Mouse (Mus musculus): ENCODE data around the gene Rhoh. TPM values are rescaled to one million over a fixed set of nuclear protein-coding genes. Genes with fewer than 3 reads are reported as not detected.
A peak's percentile ranks its signal among the peaks of the same experiment; 100 is the strongest.

Gene Rhoh
- total RNA-seq, 2 experiments from 2014 or later = 0.26 to 0.34 TPM

DNA sequence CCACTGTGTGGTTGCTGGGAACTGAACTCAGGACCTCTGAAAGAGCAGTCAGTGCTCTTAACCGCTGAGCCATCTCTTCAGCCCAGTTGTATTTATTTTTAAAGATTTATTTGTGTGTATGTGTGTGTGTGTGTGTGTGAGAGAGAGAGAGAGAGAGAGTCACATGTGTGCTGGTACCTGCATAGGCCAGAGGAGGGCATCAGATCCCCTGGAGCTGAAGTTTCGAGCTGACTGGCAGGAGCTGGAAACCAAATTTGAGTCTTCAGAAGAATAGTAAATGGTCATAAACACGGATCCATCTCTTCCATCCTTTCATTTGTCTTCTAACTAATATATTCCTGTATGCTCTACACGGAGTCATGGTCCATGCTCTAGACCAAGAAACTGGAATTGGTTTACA lies 72.2 kb downstream of the Rhoh start:
- no peak for DNase-seq

DNA sequence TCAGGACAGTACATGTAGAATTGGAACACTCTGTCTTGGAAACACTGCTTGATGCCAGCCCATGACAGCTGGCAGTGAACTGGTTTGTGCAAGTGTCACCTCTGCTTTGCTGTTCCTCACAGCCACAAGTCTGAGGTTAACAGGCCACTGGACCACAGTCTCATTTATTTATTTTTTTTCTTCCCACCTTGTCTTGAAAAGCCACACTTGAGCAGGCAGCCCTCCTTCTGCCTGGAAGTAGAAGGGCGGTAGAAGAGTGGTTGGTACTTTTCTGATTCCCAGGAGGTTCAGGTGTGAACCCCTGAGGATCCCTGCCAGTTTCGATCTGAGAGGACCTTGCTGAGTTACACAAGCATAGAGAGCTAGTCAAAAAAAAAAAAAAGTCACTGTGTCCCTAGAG lies 72.8 kb downstream of the Rhoh start:
- DNase-seq = no peak

DNA sequence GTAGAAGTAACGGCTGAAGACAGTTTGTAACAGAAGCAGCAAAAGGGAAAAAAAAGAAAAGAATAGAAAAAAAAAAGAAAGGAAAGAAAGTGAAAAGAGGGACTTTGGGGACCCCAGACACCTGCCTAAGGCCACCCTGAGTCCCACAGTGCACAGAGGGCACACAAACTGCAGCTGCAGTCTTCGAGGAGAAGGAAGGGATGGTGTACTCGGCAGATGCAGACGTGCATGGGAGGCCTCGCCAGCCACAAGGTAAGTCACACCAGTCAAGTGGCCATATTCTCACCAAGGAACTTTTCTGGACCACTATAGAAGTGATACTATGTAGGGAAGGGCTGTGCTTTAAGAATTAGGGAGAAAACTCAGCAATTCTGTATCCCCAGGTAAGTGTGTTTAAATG lies 73.8 kb downstream of the Rhoh start, which contains the start of gene Chrna9:
Gene Chrna9 (plus strand): TSS at position 139 of the 400 bp plus-strand sequence.
- DNase-seq = no peak

DNA sequence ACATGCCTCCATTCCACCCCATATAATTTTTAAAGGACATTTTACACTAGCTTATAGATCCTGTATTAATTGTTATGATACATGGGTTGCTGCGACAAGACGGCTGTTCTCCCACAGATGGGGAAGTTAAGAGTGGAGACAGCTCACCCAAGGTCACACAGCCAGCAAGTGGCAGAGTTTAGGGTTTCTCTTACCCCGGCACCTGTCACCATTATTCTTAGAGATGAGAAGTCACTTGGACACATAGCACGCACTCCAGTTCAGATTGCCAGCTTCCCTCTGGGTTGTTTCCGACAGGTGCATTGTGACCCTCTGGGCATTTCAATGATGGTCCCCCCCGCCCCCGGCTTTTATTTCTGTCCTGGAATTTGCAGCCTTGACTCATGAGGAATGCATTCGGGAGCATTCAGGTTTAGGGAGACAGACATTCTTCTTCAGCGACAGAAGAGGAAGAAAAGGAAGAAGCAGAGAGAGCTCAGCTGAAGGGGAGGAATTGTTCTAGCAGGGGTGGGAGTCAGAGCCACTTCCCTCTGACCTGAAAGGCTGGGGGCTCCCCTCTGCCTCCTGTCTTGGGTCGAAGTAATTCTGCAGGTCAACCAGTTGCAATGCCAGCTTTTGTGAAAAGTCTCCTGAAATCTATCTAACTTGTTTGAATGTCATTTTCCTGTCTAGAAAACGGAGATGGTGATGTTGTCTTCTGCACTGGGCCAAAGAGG lies 76.2 kb downstream of the Rhoh start:
- no peak for DNase-seq

DNA sequence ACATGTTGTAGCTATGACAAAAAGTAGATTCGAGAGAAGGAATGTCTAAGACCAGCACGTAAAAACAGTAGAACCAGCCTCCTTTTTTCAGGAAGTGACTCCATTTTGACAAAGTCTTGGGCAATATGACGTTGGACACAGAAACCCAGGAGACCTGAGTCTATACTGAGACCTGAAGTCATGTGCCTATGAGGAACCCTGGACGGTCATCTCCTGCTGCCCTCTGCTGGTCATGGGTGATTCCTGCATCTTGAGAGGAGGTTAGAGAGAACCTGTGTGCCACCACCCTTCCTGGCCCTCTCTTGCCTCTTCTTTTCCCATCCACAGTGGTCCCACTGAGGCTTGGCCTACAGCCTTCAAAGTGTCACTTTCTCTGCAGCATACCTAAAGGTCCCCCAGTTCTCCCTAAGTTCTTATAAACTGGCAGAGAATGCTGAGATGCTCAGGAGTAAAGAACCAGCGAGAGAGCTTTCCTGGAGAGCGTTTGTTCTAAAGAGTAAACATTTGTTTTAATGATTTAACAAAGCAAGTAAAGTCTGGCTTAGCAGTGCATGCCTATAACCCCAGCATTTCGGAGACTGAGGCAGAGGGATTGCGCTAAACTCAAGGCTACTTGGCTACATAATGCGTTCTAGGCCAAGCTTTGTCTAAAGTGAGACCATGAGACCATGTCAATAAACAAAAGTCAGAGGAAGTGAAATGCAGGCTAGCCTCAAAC lies 77.1 kb downstream of the Rhoh start:
- DNase-seq = peak; percentile 90

DNA sequence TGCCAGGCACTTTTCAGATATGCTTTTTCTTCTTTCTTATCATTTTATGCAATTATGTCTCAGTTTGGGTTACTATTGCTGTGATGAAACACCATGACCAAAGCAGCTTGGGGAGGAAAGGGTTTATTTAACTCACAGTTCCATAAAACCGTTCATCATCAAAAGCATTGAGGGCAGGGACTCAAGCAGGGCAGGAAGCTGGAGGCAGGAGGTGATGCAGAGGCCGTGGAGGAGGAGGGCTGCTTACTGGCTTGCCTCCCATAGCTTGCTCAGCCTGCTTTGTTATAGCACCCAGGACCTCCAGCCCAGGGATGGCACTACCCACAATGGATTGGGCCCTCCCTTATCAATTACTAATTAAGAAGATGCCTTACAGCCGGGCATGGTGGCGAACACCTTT lies 80.1 kb downstream of the Rhoh start:
- no peak for DNase-seq

Other genes starting within 250 kb of the Rhoh start
- gene Pds5a, start 162.9 kb upstream of the Rhoh start, total RNA-seq (2021) = 10 to 100 TPM; 88.1 to 93.2 TPM
- 10 to 100 TPM; 33.7 to 36.6 TPM for gene N4bp2, start 97.7 kb upstream of the Rhoh start, total RNA-seq (2021)
- gene Chrna9, start 73.7 kb downstream of the Rhoh start, total RNA-seq (2021) = under 1 TPM in 1 of 2 experiments, not detected in 1; 0.54 TPM
- gene 9130230L23Rik, start 143.1 kb downstream of the Rhoh start, total RNA-seq (2021) = not detected